Mouse (Mus musculus) bone marrow macrophage, adult 2 months (primary cell): ENCODE data around the gene Cav1.

Experiments used
- CTCF ChIP-seq: IDR thresholded peaks from 2 replicates; pipeline ENCODE4 v1.5.1; 2012; ENCODE audit warnings: low read depth, mild to moderate bottlenecking, low read length, moderate library complexity
- POLR2A ChIP-seq: IDR thresholded peaks from 2 replicates; pipeline ENCODE4 v1.6.1; 2012; ENCODE audit warnings: mild to moderate bottlenecking, low read depth, low read length, borderline replicate concordance

- TF ChIP-seq CTCF (no peak), POLR2A (no peak)
These were observed 629 bp downstream of the Cav1 start for GRCm38 (mm10) chr6:17306602-17307325.
